Mouse (Mus musculus): Measurements from ENCODE around the gene Angptl4. TPM values are rescaled to one million over a fixed set of nuclear protein-coding genes. Genes with fewer than 3 reads are reported as not detected.

The Angptl4 gene
- polyA plus RNA-seq, 1 experiment from 2014 or later: 28.3 TPM

Other genes with a start within 250 kb of the Angptl4 start
- gene Myo1f, start 226.1 kb downstream of the Angptl4 start, polyA plus RNA-seq (2016; fragmentation: Nextera tagmentation; extraction: Ambion mirVana): 2.6 and 3.5 TPM in 2 replicates
- 47.3 and 57.7 TPM in 2 replicates for gene Zfp414, start 152.7 kb downstream of the Angptl4 start, polyA plus RNA-seq (2016; fragmentation: Nextera tagmentation; extraction: Ambion mirVana)
- 0.63 and 0.84 TPM in 2 replicates for gene Pram1, start 143.8 kb downstream of the Angptl4 start, polyA plus RNA-seq (2016; fragmentation: Nextera tagmentation; extraction: Ambion mirVana)
- 441 and 462 TPM in 2 replicates for gene Hnrnpm, start 95.0 kb downstream of the Angptl4 start, polyA plus RNA-seq (2016; fragmentation: Nextera tagmentation; extraction: Ambion mirVana)
- 46.7 and 52.2 TPM in 2 replicates for gene March2, start 63.2 kb downstream of the Angptl4 start, polyA plus RNA-seq (2016; fragmentation: Nextera tagmentation; extraction: Ambion mirVana)
- 422 and 447 TPM in 2 replicates for gene Rab11b, start 21.3 kb downstream of the Angptl4 start, polyA plus RNA-seq (2016; fragmentation: Nextera tagmentation; extraction: Ambion mirVana)
- 25.5 and 31.9 TPM in 2 replicates for gene Kank3, start 28.7 kb upstream of the Angptl4 start, polyA plus RNA-seq (2016; fragmentation: Nextera tagmentation; extraction: Ambion mirVana)
- 613 and 671 TPM in 2 replicates for gene Rps28, start 42.7 kb upstream of the Angptl4 start, polyA plus RNA-seq (2016; fragmentation: Nextera tagmentation; extraction: Ambion mirVana)
- 436 and 454 TPM in 2 replicates for gene Ndufa7, start 42.7 kb upstream of the Angptl4 start, polyA plus RNA-seq (2016; fragmentation: Nextera tagmentation; extraction: Ambion mirVana)
- 59.8 and 63.5 TPM in 2 replicates for gene Cd320, start 61.3 kb upstream of the Angptl4 start, polyA plus RNA-seq (2016; fragmentation: Nextera tagmentation; extraction: Ambion mirVana)
- not detected in 2 replicates for gene Gm7029, start 92.0 kb upstream of the Angptl4 start, polyA plus RNA-seq (2016; fragmentation: Nextera tagmentation; extraction: Ambion mirVana)
- gene Kifc1, start 108.8 kb upstream of the Angptl4 start, polyA plus RNA-seq (2016; fragmentation: Nextera tagmentation; extraction: Ambion mirVana): 3.8 and 4.4 TPM in 2 replicates
- 0.23 and 0.38 TPM in 2 replicates for gene Platr17, start 123.3 kb upstream of the Angptl4 start, polyA plus RNA-seq (2016; fragmentation: Nextera tagmentation; extraction: Ambion mirVana)
- 64.6 and 66.2 TPM in 2 replicates for gene Daxx, start 127.6 kb upstream of the Angptl4 start, polyA plus RNA-seq (2016; fragmentation: Nextera tagmentation; extraction: Ambion mirVana)
- 19.1 and 21.9 TPM in 2 replicates for gene Tapbp, start 134.1 kb upstream of the Angptl4 start, polyA plus RNA-seq (2016; fragmentation: Nextera tagmentation; extraction: Ambion mirVana)
- gene Zbtb22, start 134.1 kb upstream of the Angptl4 start, polyA plus RNA-seq (2016; fragmentation: Nextera tagmentation; extraction: Ambion mirVana): 21.8 and 25.3 TPM in 2 replicates
- 69.9 and 74.3 TPM in 2 replicates for gene Rgl2, start 147.7 kb upstream of the Angptl4 start, polyA plus RNA-seq (2016; fragmentation: Nextera tagmentation; extraction: Ambion mirVana)
- gene Pfdn6, start 158.5 kb upstream of the Angptl4 start, polyA plus RNA-seq (2016; fragmentation: Nextera tagmentation; extraction: Ambion mirVana): 188 and 203 TPM in 2 replicates
- 37.5 and 37.7 TPM in 2 replicates for gene Wdr46, start 158.8 kb upstream of the Angptl4 start, polyA plus RNA-seq (2016; fragmentation: Nextera tagmentation; extraction: Ambion mirVana)
- gene B3galt4, start 169.7 kb upstream of the Angptl4 start, polyA plus RNA-seq (2016; fragmentation: Nextera tagmentation; extraction: Ambion mirVana): 8.1 and 8.7 TPM in 2 replicates
- gene Vps52, start 174.0 kb upstream of the Angptl4 start, polyA plus RNA-seq (2016; fragmentation: Nextera tagmentation; extraction: Ambion mirVana): 67.0 and 70.9 TPM in 2 replicates
- gene Rps18, start 174.2 kb upstream of the Angptl4 start, polyA plus RNA-seq (2016; fragmentation: Nextera tagmentation; extraction: Ambion mirVana): 891 and 909 TPM in 2 replicates
- 26.8 and 28.4 TPM in 2 replicates for gene H2-K1, start 218.5 kb upstream of the Angptl4 start, polyA plus RNA-seq (2016; fragmentation: Nextera tagmentation; extraction: Ambion mirVana)
- gene Ring1, start 242.8 kb upstream of the Angptl4 start, polyA plus RNA-seq (2016; fragmentation: Nextera tagmentation; extraction: Ambion mirVana): 25.2 and 27.0 TPM in 2 replicates
- gene H2-Ke6, start 246.2 kb upstream of the Angptl4 start, polyA plus RNA-seq (2016; fragmentation: Nextera tagmentation; extraction: Ambion mirVana): 110 and 131 TPM in 2 replicates
- gene Slc39a7, start 249.9 kb upstream of the Angptl4 start, polyA plus RNA-seq (2016; fragmentation: Nextera tagmentation; extraction: Ambion mirVana): 180 and 184 TPM in 2 replicates
- gene Rxrb, start 250.0 kb upstream of the Angptl4 start, polyA plus RNA-seq (2016; fragmentation: Nextera tagmentation; extraction: Ambion mirVana): 68.0 and 68.4 TPM in 2 replicates

All from midbrain, embryonic 12.5 days (tissue).